Mouse (Mus musculus): ENCODE data around the gene Syce3.

The Syce3 gene

DNA sequence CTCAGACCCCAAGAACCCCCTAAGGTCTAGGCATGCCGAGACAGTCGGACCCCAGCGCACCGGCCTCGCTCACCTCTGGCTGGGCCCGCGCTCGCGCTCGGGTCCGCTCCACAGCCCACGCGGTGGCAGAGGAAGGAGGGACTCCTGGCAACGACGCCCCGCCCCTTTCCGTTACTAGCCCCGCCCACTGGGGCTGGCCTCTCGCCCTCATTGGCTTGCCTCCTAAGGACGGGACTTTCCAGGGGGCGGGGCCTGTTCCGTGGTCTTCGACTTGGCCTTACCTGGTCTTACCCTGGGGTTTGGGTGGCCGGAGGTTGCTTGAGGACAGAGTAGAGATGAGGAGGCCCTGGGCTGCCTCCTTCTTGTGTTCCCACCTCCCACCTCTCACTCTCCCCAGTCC is at the start of gene Syce3:
TSS of gene Syce3 (minus strand) at position 386 of the 400 bp plus-strand sequence.
- no peak for DNase-seq

DNA sequence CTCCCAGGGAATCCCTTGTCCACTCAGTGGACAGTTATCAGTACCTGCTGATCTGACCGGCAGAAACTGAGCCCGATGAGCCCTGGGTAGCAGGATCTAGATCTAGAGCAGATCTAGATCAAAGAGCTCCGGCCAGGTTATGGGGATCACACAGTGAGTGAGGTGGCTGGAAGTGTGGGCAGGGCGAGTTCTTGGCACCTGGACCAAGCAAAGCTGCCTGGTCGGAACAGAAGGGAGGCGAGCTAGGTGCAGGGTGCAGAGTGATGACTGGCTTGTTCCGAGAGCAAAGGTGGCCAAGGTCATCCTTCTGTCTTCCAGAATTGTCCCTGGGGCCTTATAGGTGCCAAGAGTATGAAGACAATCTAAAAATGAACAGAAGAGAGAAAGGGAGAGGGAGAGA is 49.5 kb upstream of the Syce3 start:
- DNase-seq, result peak; percentile 49

DNA sequence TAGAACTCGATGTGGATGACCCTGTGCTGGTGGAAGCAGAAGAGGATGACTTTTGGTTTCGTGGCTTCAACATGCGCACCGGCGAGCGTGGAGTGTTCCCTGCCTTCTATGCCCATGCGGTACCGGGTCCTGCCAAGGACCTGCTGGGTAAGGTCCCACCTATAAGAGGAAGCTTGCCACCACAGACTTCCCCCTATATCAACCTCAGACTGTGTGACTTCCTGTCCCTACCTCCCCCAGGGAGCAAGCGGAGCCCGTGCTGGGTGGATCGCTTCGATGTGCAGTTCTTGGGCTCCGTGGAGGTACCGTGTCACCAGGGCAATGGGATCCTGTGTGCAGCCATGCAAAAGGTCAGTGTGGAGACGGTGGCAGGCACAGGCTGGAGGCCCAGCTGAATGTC is 48.6 kb upstream of the Syce3 start:
- DNase-seq, result no peak

DNA sequence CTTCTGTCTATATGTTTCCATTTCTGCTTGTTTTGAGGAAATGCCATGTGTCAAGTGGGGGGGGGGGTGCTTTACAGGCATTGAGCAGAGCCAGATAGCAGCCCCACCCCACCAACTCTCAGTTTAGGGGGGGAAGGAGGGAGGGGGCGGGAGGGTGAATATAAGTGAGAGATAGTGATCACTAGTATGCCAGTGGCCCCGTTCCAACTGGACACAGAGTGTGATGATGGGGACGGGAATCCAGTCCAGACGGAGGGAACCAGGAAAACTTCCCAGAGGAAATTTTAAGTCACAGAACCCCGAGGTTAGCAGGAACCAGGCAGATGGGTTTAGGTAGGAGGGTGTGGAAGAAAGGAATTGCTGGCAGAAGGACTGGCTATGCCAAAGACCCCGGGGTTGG is 45.3 kb upstream of the Syce3 start:
- peak; percentile 52 for DNase-seq

DNA sequence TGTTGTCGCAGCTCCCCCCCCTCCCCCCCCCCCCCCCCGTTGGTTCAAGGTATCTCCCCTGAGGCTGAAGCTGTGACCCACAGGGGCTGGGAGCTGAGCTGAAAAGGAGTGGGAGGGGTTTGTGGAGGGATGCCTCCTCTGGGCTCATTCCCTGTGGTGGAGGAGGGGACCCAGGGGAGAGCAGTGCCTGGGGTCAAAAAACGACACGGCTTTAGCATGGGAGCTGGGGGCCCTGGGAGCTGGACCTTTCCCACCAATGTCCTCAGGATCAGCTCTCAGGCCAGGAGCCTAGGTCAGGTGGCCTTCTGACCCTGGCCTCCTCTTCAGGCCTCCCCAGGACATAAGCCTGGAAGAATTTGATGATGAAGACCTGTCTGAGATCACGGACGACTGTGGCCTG is 44.6 kb upstream of the Syce3 start:
- no peak for DNase-seq

DNA sequence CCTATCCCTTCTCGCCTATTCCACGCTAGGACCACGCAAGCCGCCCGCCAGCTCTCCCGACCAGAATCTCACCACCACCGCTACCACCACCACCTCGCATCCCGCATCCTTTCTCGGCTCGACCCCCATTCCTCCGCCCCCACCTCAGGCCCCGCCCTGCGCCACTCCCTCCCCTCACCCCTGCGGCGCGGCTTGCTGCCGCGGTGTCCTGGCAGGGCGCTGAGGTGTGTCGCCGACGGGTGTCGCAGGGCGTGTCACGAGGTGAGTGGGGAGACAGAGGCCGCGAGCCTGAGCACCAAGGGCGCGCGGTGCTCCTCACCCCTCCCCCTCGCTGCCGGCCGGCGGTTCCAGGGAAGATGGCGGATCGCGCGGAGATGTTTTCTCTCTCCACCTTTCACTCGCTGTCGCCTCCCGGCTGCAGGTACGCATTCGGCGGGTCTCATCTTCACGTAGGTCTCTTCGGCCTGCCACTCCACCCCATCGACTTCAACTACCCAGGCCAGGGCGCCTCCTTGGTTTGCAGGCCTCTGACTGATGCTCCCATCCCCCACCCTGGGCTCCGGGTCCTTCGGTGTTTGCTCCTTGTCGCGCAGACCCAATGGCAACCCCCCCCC is 43.7 kb upstream of the Syce3 start, which contains the start of gene Mapk8ip2:
TSS of gene Mapk8ip2 (plus strand) at position 49 of the 614 bp plus-strand sequence.
- peak; percentile 83 for DNase-seq

DNA sequence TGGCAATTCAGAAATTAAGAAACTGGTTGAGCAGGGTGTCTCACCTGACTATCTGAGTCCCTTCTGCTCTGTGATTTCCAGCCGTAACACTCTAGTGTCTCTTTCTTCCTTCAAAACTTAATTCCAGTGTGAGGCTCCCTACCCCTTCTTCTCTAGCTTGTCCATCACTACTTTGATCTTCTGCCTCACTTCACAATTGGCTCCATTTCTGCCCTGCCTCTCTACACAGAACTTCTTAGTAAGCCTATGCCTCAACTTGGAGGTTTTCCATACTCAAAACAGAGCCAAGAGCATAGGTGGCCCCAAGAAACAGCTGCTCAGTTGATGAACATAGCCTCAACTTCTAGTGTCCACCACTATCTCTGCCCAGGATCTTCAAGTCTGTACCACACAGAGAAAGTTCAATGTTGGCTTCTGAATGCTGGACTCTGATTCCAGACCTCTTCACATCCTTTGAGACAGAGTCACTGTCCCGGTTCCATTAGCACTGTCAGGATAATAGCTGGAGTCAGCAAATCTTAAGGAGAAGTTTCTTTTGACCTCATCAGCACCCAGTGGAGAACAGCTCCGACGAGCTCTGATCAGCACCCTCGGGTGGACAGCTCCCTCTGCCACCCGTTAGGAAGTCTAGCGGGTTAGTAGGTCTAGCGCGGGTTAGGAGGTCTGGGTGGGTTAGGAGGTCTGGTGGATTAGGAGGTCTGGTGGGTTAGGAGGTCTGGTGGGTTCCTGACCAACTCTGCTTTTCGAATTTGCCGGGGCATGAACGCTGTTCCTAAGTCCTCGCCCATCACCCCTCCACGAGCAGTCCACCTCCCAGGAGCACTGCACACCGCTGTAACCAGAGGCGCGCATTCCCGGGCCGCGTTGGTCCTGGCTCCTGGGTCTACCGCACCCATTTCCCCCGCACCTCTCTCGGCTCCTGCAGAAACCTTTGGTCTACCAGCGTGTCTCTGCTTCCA is 42.9 kb upstream of the Syce3 start:
- DNase-seq, result peak; percentile 46

DNA sequence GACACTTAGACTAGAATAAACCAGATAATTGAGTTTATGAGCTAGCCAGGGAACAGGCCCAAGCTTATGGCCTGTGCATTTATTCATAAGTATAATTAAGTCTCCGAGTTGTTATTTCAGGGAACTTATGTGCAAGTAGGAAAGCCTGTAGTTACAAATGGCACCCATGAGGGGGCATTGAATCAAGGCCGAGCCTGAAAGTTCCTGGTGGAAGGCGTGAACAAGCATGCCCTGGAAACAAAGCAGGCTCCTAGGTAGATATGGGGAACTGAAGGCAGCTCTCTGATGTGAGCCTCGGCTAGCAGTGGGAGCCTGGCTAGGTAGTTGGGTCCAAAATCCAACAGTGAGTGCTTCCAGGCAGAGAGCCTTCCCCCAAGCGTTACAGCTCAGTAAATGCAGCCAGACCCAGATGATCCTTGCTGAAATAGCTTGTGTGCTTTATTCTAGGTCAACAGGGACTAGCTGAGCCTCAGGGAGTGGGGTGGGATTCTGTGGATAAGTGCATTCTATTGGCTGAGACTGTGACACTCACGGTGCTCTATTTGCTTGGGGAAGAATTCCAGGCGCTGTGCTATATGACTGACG is 32.3 kb upstream of the Syce3 start:
- DNase-seq, result peak; percentile 46

DNA sequence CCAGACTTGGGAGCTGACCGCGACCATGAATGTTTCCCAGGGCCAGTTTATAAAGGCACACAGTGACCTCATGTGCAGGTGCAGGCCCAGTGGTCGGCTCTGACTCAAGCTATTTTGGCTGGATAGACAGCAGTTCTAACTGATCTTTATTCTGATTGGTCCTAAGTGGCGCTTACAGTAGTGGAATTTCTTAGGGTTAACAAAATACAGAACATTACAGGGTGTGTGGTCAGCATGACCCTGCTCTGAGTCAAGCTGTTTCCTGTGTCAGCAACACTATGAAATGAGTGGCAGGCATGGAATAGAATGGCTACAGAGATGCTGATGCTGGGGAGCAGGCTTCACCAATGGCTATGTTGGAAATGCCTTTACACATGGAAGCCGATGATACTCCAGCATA is 25.6 kb upstream of the Syce3 start:
- DNase-seq, result no peak

DNA sequence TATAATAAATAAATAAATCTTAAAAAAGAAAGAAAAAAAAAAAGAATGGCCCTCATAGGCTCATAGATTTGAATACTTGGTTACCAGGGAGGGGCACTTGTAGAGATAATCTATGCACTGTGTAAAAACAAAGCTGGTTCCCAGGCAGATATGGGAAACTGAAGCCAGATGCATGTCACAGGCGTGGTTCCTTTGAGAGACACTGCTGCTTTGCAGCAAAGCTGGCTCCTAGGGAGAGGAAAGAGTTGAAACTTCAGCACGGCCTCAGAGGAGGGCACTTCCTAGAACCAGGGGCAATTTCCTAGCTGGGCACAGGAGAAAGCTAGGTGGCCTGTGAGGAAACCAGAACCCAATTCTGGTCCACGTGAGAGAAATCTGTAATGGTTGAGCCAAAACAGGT is 23.8 kb upstream of the Syce3 start:
- DNase-seq, result no peak

DNA sequence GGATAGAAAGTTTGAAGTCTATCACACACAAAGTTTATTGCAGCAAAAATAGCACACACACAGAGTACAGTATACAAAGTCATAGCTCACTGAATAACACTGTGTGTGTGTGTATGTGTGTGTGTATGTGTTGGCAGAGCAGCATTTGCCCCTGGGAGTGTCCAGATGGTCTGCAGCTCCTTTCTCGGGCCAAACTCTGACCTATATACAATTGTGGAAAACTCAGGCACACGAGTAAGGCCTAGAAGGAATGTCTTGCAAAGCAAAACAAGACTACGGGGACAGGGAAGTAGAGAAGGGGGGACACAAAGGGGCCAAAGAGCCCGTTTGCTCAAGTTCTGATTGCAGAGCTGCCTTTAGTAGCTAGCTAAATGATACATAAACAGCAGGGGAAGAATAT is 22.6 kb upstream of the Syce3 start:
- DNase-seq, result peak; percentile 79

DNA sequence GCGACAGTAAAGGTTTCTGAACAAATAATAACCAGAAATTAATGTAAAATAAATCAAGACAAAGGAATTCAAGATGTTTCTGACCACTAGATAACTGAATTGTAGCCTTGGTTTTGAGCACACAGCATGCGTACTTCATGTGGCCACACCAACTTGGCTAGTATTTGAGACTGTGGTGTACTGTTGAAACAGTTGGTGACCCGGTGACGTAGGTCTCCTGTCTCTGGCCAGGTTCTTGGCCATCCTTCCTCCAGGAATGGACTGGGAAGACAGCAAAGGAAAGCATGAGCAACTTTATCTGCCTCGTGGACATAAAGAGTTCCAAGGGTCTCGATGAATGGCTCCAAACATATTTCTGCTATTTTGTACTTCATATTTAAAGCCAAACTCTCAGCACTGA is 21.5 kb upstream of the Syce3 start:
- peak; percentile 44 for DNase-seq

DNA sequence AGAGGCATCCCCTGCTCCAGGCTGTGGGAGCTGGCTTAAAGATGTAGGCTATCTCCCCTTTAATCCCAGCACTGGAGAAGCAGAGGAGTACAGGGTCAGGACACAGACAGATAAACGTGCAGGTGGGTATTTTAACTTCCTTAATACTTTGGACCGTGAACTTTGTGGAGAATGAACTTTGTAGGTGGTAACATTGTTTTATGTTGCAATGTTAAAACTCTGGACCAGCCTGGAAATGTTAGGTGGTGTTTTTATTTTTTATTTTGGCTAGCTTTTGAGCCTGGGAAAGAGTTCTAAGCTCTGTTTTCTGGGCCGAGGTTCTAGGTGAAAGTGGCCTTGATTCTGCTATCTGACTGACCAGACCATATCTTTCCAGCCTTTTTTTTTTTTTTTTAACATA is 21.0 kb upstream of the Syce3 start:
- DNase-seq, result peak; percentile 22

DNA sequence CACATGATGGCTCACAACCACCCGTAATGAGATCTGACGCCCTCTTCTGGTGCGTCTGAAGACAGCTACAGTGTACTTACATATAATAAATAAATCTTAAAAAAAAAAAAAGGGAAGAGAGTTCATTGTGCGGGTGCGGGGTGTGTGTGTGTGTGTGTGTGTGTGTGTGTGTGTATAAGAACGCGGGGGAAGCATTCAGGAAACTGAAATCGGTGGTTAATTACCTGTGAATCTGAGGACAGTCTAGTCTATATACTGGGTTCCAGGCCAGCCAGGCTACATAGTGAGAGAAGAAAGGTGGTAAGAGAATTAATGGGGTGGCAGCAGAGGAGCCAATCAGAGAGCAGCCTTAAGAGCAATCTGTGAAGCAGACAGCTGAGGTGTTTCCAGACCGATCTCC is 20.5 kb upstream of the Syce3 start:
- DNase-seq, result peak; percentile 45

DNA sequence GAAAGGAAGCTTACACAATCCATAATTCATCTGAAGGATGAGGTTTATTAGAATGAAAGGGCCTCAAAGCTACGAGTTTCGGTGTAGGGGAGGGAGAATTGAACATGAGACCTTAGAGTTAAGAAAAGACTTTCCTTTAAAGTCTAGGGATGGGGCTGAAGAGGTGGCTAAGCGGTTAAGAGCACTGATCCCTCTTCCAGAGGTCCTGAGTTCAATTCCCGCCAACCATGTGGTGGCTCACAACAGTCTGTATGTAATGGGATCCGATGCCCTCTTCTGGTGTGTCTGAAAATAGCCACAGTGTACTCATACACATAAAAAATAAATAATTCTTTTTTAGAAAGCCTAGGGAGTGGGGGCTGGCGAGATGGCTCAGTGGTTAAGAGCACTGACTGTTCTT is 20.0 kb upstream of the Syce3 start:
- peak; percentile 69 for DNase-seq

DNA sequence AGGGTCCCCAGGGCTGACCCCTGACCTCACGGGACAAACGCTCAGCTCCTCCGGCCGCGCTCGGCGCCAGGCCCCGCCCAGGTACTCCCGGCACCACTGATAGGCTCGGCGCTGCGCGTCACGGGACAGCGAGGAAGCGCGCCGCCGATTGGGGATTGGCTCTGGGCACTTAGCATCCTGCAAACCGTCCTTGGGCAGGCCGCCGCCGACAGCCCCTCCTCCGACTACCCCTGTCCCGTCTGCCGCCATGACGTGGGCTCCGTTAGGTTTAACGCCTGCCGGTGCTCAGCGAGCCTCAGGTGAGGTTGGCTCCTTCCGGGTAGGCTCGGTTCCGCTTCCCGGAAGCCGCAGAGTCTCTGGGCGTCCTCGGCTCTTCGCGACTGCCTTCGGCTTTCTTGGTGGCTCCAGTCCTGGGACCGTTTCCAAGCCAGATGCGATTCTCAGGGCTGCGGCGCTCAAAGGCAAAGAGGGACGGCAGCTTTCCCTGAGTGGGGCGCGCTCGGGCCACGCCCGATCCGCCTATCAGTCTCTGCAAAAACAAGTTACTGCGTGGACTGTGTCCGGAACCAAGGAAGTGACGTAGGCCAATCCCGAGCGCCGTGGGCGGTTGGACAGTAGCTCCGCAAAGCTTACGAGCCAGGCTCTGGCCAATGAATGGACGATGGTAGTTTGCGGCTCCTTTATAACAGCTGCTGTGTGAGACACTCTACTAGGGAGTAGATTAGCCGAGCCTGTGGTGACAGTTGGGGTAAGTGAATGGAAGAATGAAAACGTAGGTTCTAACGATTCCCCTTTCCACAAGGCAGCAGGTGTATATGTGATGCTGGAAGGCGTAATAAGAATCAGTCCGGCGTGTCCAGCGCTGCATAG is 19.3 kb upstream of the Syce3 start, which contains the start of the genes C730034F03Rik, Gm44502 and Chkb:
TSS of gene C730034F03Rik (plus strand) at position 238 of the 870 bp plus-strand sequence.
TSS of gene Gm44502 (minus strand) at position 345 of the 870 bp plus-strand sequence.
TSS of gene Chkb (minus strand) at position 557 of the 870 bp plus-strand sequence.
- DNase-seq, result peak; percentile 94

DNA sequence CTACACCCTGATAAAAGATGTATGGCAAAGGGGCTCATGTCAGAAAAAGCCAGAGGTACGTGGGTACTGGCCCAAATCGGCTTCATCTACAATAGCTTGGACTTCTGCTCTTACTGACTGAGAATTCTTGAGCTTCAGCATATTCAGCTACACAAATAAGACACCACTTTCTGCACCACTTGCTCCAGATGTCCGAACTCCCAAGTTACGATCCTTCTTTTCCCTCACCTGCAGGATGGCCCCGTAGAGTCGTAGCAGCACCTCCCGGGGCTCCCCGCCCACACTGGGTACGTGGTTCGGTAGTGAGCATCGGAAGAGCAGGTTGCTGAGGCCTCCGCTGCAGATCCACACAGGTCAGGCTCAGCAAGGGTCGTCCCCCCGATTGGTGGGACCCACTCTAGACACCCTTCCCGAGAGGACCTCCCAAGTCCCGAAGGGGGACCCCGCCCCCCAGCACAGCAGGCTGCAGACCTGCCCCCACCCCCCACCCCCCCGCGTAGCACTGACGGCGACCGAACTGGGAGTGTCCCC is 18.6 kb upstream of the Syce3 start:
- peak; percentile 69 for DNase-seq

DNA sequence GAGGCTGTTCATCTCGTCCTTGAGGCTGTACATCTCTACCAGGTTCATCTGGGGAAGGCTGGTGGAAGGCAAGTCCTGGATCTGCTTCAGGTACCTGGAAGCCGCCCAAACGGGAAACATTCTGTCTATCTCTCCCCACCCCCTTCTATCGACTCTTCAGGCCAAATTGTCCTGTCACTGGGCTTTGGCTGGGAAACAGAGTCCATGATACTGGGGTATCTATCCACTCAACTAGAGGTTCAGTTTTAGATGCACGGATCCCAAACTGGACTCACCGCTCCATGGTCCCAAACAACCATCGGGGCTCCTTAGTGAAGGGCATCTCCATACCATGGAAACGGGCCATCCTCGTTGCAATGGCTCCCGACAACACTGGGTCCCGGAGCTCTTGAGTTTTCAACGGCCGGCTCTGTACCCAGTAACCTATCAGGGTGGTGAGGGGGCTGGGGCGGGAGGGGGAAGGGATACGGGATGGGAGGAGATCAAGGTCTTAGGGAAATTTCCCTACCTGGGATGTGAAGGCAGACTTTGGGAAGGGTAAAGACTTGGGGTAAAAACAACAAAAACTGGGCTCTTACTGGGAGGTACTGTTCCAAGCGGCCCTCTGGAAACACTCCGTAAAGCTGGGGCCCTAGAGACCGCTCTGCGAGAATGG is 18.0 kb upstream of the Syce3 start:
- DNase-seq, result no peak

DNA sequence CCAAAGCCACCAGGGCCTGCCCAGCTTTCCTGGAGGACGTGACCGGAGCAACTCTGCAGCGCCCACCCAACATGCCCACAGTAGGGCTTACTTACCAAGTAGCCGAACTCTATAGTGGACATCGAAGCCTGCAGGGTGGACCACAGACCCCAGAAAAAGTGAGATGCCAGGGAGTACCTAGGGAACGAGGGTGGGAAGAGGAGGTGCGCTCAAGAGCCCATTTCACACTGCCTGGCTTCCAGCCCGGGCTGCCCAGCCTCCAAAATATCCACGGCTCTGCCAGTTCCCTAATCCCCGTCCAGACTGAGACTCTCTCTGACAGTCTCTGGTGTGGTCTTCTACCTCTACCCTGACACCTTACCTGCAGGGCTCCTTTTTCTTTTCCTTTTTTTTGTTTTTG is 16.4 kb upstream of the Syce3 start:
- no peak for DNase-seq

DNA sequence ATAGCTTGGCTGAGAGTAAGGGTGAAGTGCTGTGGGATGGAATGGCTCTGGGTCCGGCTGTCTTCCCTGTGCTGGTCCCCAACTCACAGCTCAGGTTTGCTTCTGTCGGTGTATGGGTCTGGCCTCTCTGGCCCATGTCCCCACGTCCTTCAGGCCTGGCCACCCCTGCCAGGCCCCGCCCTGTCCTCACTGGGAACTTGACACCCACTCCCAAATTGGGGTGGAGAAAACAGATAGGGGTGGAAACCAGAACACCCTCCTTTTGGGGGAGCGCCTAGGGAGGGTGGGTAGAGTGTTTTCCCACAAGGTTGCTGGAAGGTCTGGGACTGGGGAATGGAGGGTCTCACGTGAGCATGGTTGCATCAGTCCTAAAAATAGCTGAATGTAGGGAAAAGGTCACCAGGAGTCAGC is 15.4 kb upstream of the Syce3 start, which contains the start of gene Cpt1b:
TSS of gene Cpt1b (minus strand) at position 153 of the 411 bp plus-strand sequence.
- DNase-seq, result no peak

DNA sequence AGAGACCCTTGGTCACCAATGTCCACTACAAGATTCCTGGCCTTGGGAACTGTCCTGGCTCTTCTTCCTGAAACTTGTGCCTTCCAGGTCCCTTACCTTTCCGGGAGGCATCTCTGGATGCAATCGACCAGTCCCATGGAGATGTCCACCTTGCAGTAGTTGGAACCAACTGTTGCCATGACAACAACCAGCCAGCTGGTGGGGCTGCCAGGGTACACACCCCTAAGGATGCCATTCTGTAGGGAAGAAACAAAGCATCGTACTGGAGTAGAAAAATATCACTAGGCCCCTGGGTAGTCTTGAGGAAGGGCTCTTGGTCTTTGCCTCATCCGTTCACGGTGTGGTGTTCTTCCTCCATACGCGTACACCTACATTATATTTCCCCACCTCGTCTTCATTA is 14.3 kb upstream of the Syce3 start:
- no peak for DNase-seq

DNA sequence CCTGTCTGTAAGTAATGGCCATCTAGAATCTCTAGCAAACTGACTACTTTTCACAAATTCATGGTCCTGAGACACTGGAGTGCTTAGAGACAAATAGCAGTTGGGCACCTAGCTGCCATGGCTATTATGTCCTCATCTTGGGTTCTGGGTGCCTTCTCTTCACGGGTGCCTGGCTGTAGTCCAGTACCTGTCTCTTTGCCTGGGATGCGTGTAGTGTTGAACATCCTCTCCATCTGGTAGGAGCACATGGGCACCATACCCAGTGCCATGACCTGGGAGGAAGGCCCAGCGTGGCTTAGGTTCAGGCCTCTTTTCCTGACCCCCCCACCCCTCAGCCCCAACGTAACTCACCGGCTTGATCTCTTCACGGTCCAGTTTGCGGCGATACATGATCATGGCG is 11.6 kb upstream of the Syce3 start:
- peak; percentile 24 for DNase-seq

All from cerebellum, adult 9-10 months (tissue).